Mouse (Mus musculus): Measurements from ENCODE around the gene Chst5.
A peak's percentile ranks its signal among the peaks of the same experiment; 100 is the strongest.
"Not testable (repeated sequence)": the region's sequence is repeated elsewhere in the genome, so short reads cannot be mapped to it uniquely, and the experiment has no call there.

The Chst5 gene

GRCm38 (mm10) chr8:111871278-111871677, 39.0 kb downstream of the Chst5 start:
- DNase-seq = no peak

DNA sequence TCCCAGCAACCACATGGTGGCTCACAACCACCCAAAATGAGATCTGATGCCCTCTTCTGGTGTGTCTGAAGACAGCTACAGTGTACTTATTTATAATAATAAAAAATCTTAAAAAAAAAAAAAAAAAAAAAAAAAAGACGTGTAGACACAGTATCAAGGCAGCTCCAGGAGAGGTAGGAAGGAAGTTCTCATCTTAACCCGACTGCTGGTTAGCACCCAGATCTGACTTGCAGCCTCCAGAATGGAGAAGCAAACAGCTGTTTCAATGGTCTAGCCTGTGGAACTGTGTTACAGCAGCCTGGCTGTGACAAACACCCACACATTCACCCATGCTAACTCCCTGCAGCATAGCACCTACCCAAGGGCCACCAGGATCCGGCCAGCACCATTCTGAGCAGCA, 39.9 kb downstream of the Chst5 start:
- no peak for DNase-seq

DNA sequence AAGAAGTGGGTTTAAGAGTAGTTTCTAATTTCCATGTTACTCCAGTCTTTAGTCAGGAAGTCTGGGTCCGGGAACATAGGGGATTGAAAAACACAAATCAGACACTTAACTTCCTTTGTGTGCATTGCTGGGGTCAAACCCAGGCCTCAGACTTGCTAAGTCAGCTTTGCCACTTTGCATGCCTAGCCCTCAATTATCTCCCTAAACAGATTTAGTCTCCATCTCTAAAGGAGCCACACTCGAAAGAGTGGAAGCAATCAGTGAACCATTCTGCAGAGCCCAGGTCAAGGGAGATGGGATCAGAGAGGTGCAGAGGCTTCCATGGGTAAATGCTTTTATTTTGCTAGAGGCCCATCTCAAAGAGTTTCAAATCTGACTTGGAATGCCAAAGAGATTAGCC, 41.6 kb downstream of the Chst5 start:
- no peak for DNase-seq

- DNase-seq = no peak
Measured at GRCm38 (mm10) chr8:111865857-111866256, 44.4 kb downstream of the Chst5 start.

GRCm38 (mm10) chr8:111865130-111865852, 45.0 kb downstream of the Chst5 start:
- no peak for DNase-seq

DNA sequence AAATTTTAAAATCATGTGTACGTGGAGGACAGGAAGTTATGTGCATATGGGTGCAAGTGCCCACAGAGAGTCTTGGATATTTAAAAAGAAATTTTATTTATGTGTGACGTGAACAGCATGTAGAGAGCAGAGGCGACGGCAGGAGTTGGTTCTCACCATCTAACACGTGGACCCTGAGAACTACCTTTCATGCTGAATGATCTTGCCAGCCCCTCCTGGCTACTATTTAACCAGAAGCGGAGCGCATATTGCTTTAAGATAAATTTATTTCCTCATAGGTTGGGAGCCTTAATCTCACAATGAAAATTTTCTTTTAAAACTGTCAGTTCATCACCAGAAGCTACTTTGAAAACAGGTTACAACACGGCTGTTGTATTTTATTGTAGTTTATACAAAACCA, 45.6 kb downstream of the Chst5 start:
- no peak for DNase-seq

- no peak for DNase-seq
Measured at GRCm38 (mm10) chr8:111863280-111863679, 47.0 kb downstream of the Chst5 start.

DNA sequence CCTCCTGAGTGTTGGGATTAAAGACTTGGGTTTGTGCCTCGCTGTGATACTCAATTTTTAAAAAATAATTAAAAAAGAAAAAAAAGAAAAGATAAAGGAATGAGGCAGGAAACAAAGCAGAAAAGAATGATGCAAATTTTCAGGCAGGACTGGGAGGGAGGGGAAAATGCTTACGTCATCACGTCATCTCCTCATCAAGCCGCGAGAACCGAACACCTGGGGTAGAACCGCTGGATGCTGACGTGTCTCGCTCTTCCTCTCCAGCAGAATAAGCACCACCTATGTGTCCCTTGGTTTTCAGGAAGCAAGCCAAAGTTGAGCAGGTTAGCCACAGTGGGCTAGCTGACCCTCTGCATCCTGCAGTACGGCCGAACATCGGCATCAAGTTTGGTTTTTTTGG, 54.3 kb downstream of the Chst5 start:
- no peak for DNase-seq

GRCm38 (mm10) chr8:111853861-111854501, 56.3 kb downstream of the Chst5 start, which contains the start of gene Cfdp1:
TSS of gene Cfdp1 (minus strand) at chr8:111854291.
- DNase-seq = peak; percentile 96

GRCm38 (mm10) chr8:111853219-111853618, 57.0 kb downstream of the Chst5 start:
- not testable (repeated sequence) for DNase-seq

GRCm38 (mm10) chr8:111846746-111847145, 63.5 kb downstream of the Chst5 start:
- no peak for DNase-seq

Data from cerebellum, adult 9-11 months (tissue).